Mouse (Mus musculus) T-helper 2 cell (primary cell): ENCODE data around the gene 3110040N11Rik.

Experiments
- in situ Hi-C: fragments of 300-600 bp; cut with MboI, MseI; formaldehyde crosslinking; loops from one replicate; pipeline ENCODE4 v1.15.1; 2025; ENCODE audit warnings: high pct_unique_total_duplicates

3110040N11Rik gene

DNA sequence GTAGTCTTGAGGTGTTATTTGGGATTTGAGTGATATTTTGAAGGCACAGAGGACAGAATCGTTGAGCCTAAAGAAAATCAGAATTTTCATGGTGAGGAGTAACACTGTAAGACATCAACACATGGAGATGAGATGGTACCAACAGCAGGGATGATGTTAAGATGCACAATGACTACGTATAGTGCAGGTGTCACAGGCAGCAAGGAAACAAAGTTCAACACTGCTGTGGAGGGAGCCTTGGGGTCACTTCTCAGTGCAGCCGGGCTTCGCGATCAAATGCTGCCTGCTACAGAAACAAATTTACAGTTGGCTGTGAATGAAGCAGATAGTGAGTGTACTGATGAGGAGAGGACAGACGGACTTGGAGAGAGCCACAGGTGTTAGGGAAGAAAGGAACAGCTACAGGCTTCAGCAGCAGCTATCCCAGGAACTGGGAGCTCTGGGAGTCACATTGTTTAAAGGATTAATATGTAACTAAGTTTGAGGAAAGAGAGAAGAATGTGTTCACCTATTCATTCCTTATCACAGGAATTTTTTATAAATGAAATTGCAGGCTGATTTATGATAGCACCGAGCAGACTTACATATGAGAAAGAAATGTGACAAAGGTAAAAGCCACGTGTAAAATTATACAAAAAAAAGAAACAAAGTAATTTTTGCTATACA, 50.4 kb downstream of the 3110040N11Rik start:
- in situ Hi-C loops = no loop called here

GRCm38 (mm10) chr7:81735300-81736048, 53.8 kb downstream of the 3110040N11Rik start:
- in situ Hi-C loops = no loop called here

GRCm38 (mm10) chr7:81732183-81733089, 56.8 kb downstream of the 3110040N11Rik start:
- in situ Hi-C loops = no loop called here
